Mouse (Mus musculus) CH12.LX (cell line): ENCODE measurements around the gene Epc2. TPM values are rescaled to one million over a fixed set of nuclear protein-coding genes. Genes with fewer than 3 reads are reported as not detected.

Source experiments
- DNase-seq: peaks from one replicate; pipeline ENCODE4 v3.0.0-alpha.2; 2013; ENCODE audit errors: extremely low read depth
- H3K27ac ChIP-seq: 2 replicates; pipeline ENCODE4 v1.5.1; 2012; ENCODE audit warnings: low read depth, mild to moderate bottlenecking, control low read depth, moderate library complexity; ENCODE audit not compliant: insufficient read depth
- H3K27me3 ChIP-seq: replicated peaks from 2 replicates; pipeline ENCODE3; 2012; ENCODE audit warnings: inconsistent platforms
- H3K36me3 ChIP-seq, 2 experiments: replicated peaks in 1 of 2; 2 replicates each; pipeline versions ENCODE3 to v1.6.1; 2012; ENCODE audit warnings: inconsistent platforms in 1 of 2, low read length in 1 of 2, mild to moderate bottlenecking in 1 of 2, mixed read lengths in 1 of 2, moderate library complexity in 1 of 2; ENCODE audit not compliant: control insufficient read depth in 1 of 2, insufficient read depth in 1 of 2
- H3K4me1 ChIP-seq, 2 experiments: 2 replicates each; pipeline ENCODE4 v1.6.1; 2012; ENCODE audit warnings: inconsistent platforms in 1 of 2, moderate library complexity in 1 of 2; ENCODE audit not compliant: insufficient read depth in 2 of 2, control insufficient read depth in 1 of 2
- H3K4me2 ChIP-seq: 2 replicates; pipeline ENCODE4 v1.6.1; 2012; ENCODE audit warnings: low read depth, mild to moderate bottlenecking, control low read depth; ENCODE audit not compliant: poor library complexity, insufficient read depth, severe bottlenecking
- H3K4me3 ChIP-seq, 3 experiments: fragments of 150-350 bp in 1 of 3; sonication (generic) in 1 of 3; replicated peaks in 1 of 3; 2 replicates each; pipeline versions ENCODE3 to v1.5.1; 2011 to 2012; ENCODE audit warnings: low read depth in 2 of 3, low read length in 2 of 3, mild to moderate bottlenecking in 2 of 3, moderate library complexity in 2 of 3, control low read depth in 1 of 3, improper control_type of control experiment in 1 of 3, inconsistent platforms in 1 of 3, mixed read lengths in 1 of 3; ENCODE audit not compliant: poor library complexity in 1 of 3
- H3K79me2 ChIP-seq: replicated peaks from 2 replicates; pipeline ENCODE4 v1.6.1; 2012; ENCODE audit warnings: mild to moderate bottlenecking, moderate library complexity; ENCODE audit not compliant: control insufficient read depth, poor library complexity, insufficient read depth, severe bottlenecking; ENCODE audit errors: extremely low read depth
- H3K9ac ChIP-seq: 2 replicates; pipeline ENCODE4 v1.6.1; 2012; ENCODE audit warnings: low read depth, mild to moderate bottlenecking, control low read depth, moderate library complexity; ENCODE audit not compliant: insufficient read depth
- H3K9me3 ChIP-seq: replicated peaks from 2 replicates; pipeline ENCODE3; 2012; ENCODE audit warnings: low read length, inconsistent platforms, mixed read lengths
- CHD1 ChIP-seq: IDR thresholded peaks from 2 replicates; pipeline ENCODE4 v1.6.1; 2012; ENCODE audit warnings: low read depth, low read length, improper control_type of control experiment, inconsistent platforms
- CHD2 ChIP-seq: IDR thresholded peaks from 2 replicates; pipeline ENCODE4 v1.6.1; 2011; ENCODE audit warnings: low read length, improper control_type of control experiment
- E2F4 ChIP-seq: IDR thresholded peaks from 2 replicates; pipeline ENCODE4 v1.6.1; 2011; ENCODE audit warnings: low read depth, low read length, improper control_type of control experiment; ENCODE audit not compliant: insufficient replicate concordance
- ETS1 ChIP-seq: conservative IDR thresholded peaks from 2 replicates; pipeline ENCODE4 v1.6.1; 2012; ENCODE audit warnings: low read depth, mild to moderate bottlenecking, inconsistent platforms, low read length, improper control_type of control experiment, moderate library complexity
- HCFC1 ChIP-seq: IDR thresholded peaks from 2 replicates; pipeline ENCODE4 v1.6.1; 2012; ENCODE audit warnings: low read depth, mild to moderate bottlenecking, inconsistent platforms, low read length, improper control_type of control experiment
- MAX ChIP-seq: IDR thresholded peaks from 2 replicates; pipeline ENCODE4 v1.6.1; 2011; ENCODE audit warnings: low read length, improper control_type of control experiment
- MAZ ChIP-seq: IDR thresholded peaks from 2 replicates; pipeline ENCODE4 v1.6.1; 2012; ENCODE audit warnings: low read depth, mild to moderate bottlenecking, inconsistent platforms, low read length, improper control_type of control experiment, moderate library complexity
- NELFE ChIP-seq: IDR thresholded peaks from 2 replicates; pipeline ENCODE4 v1.6.1; 2011; ENCODE audit warnings: low read depth, low read length, improper control_type of control experiment
- RAD21 ChIP-seq: IDR thresholded peaks from 2 replicates; pipeline ENCODE4 v1.6.1; 2011; ENCODE audit warnings: low read depth, mild to moderate bottlenecking, low read length, improper control_type of control experiment, moderate library complexity
- RCOR1 ChIP-seq: conservative IDR thresholded peaks from 2 replicates; pipeline ENCODE4 v1.6.1; 2012; ENCODE audit warnings: low read depth, mild to moderate bottlenecking, inconsistent platforms, low read length, improper control_type of control experiment
- TBP ChIP-seq: conservative IDR thresholded peaks from 2 replicates; pipeline ENCODE4 v1.6.1; 2011; ENCODE audit warnings: low read depth, low read length, improper control_type of control experiment
- ZKSCAN1 ChIP-seq: IDR thresholded peaks from 2 replicates; pipeline ENCODE4 v1.6.1; 2012; ENCODE audit warnings: low read depth, inconsistent platforms, low read length, improper control_type of control experiment, borderline replicate concordance
- ZMIZ1 ChIP-seq: IDR thresholded peaks from 2 replicates; pipeline ENCODE4 v1.6.1; 2012; ENCODE audit warnings: low read depth, mild to moderate bottlenecking, inconsistent platforms, low read length, improper control_type of control experiment
- ZNF384 ChIP-seq: IDR thresholded peaks from 2 replicates; pipeline ENCODE4 v1.6.1; 2012; ENCODE audit warnings: low read depth, low read length, improper control_type of control experiment, inconsistent platforms
- dilution Hi-C: fragments of 300-500 bp; cut with MboI; formaldehyde crosslinking; loops from 2 replicates; pipeline ENCODE4 v1.14.3; 2020; ENCODE audit warnings: low sequenced_read_pairs; ENCODE audit not compliant: extremely low pct_unique_long_range_greater_than_20kb, extremely low pct_ligation_motif_present
- in situ Hi-C: fragments of 300-500 bp; cut with MboI; formaldehyde crosslinking; loops from 3 replicates; pipeline ENCODE4 v1.14.3; 2019; ENCODE audit warnings: low sequenced_read_pairs, low pct_ligation_motif_present, low pct_unique_long_range_greater_than_20kb, mixed read lengths
- polyA plus RNA-seq: library from polyadenylated mRNA; unstranded; fragments of >175 nt; gene quantifications from 2 replicates; pipeline ENCODE4 v1.2.1, GENCODE M21; 2012; ENCODE audit warnings: low read depth; ENCODE audit not compliant: insufficient read length
- total RNA-seq, 2 experiments: library from RNA; depleted of rRNA; stranded (reverse); fragments of 300-350 nt in 1 of 2; fragments of >200 nt in 1 of 2; gene quantifications; 2 replicates each; pipeline ENCODE4 v1.2.3; 2012 to 2014

The Epc2 gene
- total and polyA plus RNA-seq, 3 experiments, result 10.5 to 22.8 (median 19.2) TPM

- Histone ChIP-seq H3K4me3 (no peak overlapping the region), H3K4me1 (no peaks in the 10 kb centered on the region), H3K9ac (no peak overlapping the region), H3K9me3 (peaks cover 2% of the 10 kb centered on the region), H3K27ac (no peak overlapping the region), H3K36me3 (peaks cover 4 to 38% of the 10 kb centered on the region in 2 experiments)
- dilution Hi-C loops, result no loop called here
- no peak for DNase-seq
- no peak for TF ChIP-seq CHD1
- no peak for TF ChIP-seq E2F4
- TF ChIP-seq CHD2, result no peak
- TF ChIP-seq MAX, result no peak
- TF ChIP-seq ETS1, result no peak
- no peak for TF ChIP-seq ZKSCAN1
- no peak for TF ChIP-seq RCOR1
- TF ChIP-seq NELFE, result no peak
- TF ChIP-seq MAZ, result no peak
- TF ChIP-seq ZMIZ1, result no peak
- TF ChIP-seq RAD21, result no peak
- TF ChIP-seq TBP, result no peak
- no peak for TF ChIP-seq ZNF384
- TF ChIP-seq, all 38 proteins: peak for 0
- Histone ChIP-seq H3K4me2 (no peak overlapping the region), H3K27me3 (no peaks in the 10 kb centered on the region), H3K79me2 (no peaks in the 10 kb centered on the region)
- in situ Hi-C loops, result no loop called here
Observed at GRCm38 (mm10) chr2:49557339-49557738, 106.1 kb downstream of the Epc2 start.

GRCm38 (mm10) chr2:49558361-49558760 is 107.1 kb downstream of the Epc2 start:
- no peak for TF ChIP-seq HCFC1
- TF ChIP-seq, all 38 proteins: peak for 0
- in situ Hi-C loops (no loop called here), dilution Hi-C loops (no loop called here)
- no peaks in the 10 kb centered on the region for H3K79me2 ChIP-seq
- DNase-seq, result no peak
- H3K9me3 ChIP-seq, result peaks cover 2% of the 10 kb centered on the region
- H3K9ac ChIP-seq, result no peak overlapping the region
- H3K27ac ChIP-seq, result no peak overlapping the region
- no peaks in the 10 kb centered on the region for H3K27me3 ChIP-seq
- H3K4me2 ChIP-seq, result no peak overlapping the region
- peaks cover 4 to 31% of the 10 kb centered on the region in 2 experiments for H3K36me3 ChIP-seq
- H3K4me3 ChIP-seq, result no peak overlapping the region
- H3K4me1 ChIP-seq, result no peaks in the 10 kb centered on the region
